Mouse (Mus musculus) gastrocnemius, adult 2 months (tissue): ENCODE measurements around the gene Tmprss11f. TPM values are rescaled to one million over a fixed set of nuclear protein-coding genes. Genes with fewer than 3 reads are reported as not detected.
"Not testable (repeated sequence)": the region's sequence is repeated elsewhere in the genome, so short reads cannot be mapped to it uniquely, and the experiment has no call there.

Source experiments
- DNase-seq: peaks from one replicate; pipeline ENCODE4 v3.0.0; 2022
- H3K27ac ChIP-seq: fragments of 200-600 bp; 2 replicates; pipeline ENCODE4 v1.8.1; 2022; ENCODE audit warnings: mild to moderate bottlenecking
- H3K4me3 ChIP-seq: fragments of 200-600 bp; 2 replicates; pipeline ENCODE4 v1.8.1; 2022; ENCODE audit warnings: mild to moderate bottlenecking, moderate library complexity
- CTCF ChIP-seq: fragments of 200-600 bp; IDR thresholded peaks from 2 replicates; pipeline ENCODE4 v1.8.1; 2022; ENCODE audit warnings: antibody characterized with exemption, mild to moderate bottlenecking, moderate library complexity
- intact Hi-C: fragments of 180-260 bp; cut with DNase I; formaldehyde crosslinking; loops from one replicate; pipeline ENCODE4 v1.15.1; 2025
- long read RNA-seq, 2 experiments: library from polyadenylated mRNA; stranded (forward); transcript quantifications; one replicate each; pipeline ENCODE4 v2.0.0; 2021
- total RNA-seq, 2 experiments: library from RNA; stranded (reverse); gene quantifications; 2 replicates each; pipeline ENCODE4 v1.2.3; 2021

The Tmprss11f gene
- total RNA-seq, result not detected
- long read RNA-seq, experiment 1, result 0 reads
- long read RNA-seq, experiment 2, result 0 reads

DNA sequence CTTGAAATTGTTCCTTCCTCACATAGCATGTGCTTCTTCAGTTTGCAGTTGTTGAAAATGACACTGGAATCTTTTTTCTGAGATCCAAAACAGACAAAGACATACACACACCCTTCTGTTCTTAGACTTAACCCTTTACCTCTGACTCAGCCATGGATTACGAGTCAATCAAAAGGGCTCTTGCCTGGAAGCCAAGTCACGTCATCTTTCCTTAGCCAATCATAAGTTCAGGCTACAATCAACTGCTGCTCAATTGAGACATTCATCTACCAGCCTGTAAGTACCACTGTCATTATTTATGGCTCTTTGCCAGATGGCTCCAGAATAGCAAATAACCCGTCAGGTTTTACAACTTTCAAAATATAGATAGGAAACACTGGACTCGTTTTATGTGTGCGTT is at the start of gene Tmprss11f:
Tmprss11f (minus strand) TSS at position 101 of the 400 bp plus-strand sequence.
- DNase-seq, result no peak
- intact Hi-C loops, result no loop called here
- TF ChIP-seq CTCF, result no peak
- Histone ChIP-seq H3K4me3 (no peak within 1 kb of the TSS), H3K27ac (no peak within 1 kb of the TSS)

DNA sequence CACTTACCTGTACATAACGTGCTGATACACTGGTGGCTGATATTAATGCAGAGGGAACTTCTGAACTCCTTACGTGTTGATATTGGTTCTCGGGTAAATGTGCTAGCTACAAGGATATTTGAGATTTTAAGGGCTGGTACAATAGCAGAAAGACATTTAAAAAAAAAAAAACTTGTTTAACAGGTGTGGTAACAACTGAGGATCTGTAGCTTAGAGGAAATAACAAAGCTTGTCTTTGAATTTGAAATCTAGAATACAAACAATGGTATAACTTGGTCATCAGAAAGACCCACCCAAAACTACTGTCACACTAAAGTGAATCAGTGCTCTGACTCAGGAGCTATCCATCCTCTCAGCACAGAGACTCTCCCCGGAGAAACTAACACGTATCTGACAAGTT is 44.0 kb upstream of the Tmprss11f start, which contains the start of gene Tmprss11b:
Tmprss11b (minus strand) TSS at position 101 of the 400 bp plus-strand sequence.
- intact Hi-C loops, result no loop called here
- no peak for TF ChIP-seq CTCF
- DNase-seq, result no peak
- Histone ChIP-seq H3K4me3 (no peak within 1 kb of the TSS), H3K27ac (no peak within 1 kb of the TSS)

DNA sequence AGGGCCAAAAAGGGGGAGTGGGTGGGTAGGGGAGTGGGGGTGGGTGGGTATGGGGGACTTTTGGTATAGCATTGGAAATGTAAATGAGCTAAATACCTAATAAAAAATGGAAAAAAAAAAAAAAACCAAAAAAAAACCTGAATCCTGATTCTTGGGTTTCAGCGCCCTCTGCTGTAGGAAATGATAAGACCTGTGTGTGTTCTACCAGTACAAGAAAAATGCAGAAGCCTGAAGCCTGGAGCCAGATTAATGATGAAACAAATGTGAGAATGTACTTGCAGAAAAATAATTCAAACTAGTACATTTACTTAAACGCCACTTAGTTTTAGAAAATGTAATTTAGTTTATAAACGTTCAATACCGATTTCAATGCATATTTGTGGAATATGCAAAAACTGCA is 17.0 kb upstream of the Tmprss11f start:
- TF ChIP-seq CTCF, result peak; percentile 26; the same call in 1 of the 2 replicates
- intact Hi-C loops, H3K27ac ChIP-seq, H3K4me3 ChIP-seq, DNase-seq: not testable (repeated sequence)

DNA sequence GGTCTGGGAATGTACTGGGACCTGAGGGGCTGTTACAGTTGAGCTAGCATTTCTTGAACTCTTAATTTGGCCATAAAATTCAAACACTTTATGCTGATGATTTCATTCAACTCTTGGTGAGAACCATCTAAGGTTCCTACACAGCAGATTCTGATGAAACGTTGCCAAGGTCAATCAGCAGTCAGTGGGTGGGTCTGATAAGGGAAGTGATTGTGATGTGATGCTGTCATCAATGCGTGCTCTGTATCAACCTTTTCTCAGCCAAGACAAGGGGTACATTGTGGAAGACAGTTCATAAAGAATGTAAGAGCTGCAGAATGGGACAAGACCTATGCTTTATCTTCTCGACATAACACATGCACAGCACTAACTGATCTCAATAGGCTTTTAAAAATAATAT is 8.6 kb upstream of the Tmprss11f start:
- Histone ChIP-seq H3K27ac (no peak overlapping the region), H3K4me3 (no peak overlapping the region)
- intact Hi-C loops, result no loop called here
- TF ChIP-seq CTCF, result no peak
- DNase-seq, result no peak

DNA sequence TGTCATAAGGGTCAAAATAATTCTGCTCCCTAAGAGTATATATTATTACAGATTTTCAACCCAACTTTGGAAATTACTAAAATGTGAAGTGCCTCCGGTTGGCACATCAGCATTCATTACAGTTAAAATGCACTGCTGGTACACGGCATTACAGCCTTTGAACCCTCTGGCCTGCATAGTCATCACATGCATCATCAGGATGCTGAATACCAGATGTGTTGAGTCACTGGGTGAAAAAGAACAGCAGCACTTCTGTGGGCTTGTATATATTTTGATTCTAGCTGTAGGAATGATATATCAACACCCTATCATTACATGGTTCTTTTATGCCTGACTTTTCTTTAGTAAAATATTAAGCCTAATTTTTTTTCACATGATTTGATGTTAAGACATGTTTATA is 1.5 kb downstream of the Tmprss11f start:
- Histone ChIP-seq H3K4me3 (no peak overlapping the region), H3K27ac (no peak overlapping the region)
- DNase-seq, result no peak
- intact Hi-C loops, result no loop called here
- no peak for TF ChIP-seq CTCF

DNA sequence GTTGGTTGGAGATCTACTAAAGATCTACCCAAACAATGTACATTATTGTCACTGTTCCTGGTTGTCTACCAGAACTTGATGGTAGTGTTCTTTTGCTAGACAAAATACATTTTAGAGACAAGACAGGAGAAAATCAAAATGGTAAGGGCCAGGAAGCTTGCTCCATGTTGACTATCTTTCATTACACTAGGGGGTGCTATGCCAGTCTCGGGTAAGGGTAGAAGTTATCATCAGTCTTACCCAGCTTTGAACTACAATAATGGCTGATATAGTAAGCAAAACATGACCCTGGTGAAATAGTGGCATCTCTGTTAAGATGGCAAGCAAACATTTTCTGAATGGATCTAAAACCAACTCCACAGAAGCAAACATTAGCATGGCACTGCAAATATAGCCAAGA is 10.4 kb downstream of the Tmprss11f start:
- Histone ChIP-seq H3K27ac (no peak overlapping the region), H3K4me3 (no peak overlapping the region)
- no peak for DNase-seq
- intact Hi-C loops, result no loop called here
- TF ChIP-seq CTCF, result no peak

DNA sequence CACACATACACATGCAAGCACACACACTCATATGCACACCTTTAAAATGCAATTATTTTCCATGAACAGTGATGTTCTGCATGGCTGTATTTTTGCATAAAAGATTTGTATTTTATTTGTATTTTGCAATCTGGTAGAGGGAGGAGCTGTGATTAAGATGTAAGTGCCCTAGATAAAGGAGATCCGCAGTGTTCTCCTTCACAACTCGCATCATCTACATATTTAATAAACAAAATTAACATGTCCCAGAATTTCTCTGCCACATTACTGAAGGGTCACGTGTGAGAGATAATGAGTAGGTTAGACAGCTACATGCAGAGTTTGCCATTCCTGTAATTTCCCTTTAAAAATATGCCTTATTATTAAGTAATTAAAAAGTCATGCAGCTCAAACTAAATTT is 46.3 kb downstream of the Tmprss11f start:
- Histone ChIP-seq H3K27ac (no peak overlapping the region), H3K4me3 (no peak overlapping the region)
- no peak for DNase-seq
- TF ChIP-seq CTCF, result no peak
- intact Hi-C loops, result no loop called here

DNA sequence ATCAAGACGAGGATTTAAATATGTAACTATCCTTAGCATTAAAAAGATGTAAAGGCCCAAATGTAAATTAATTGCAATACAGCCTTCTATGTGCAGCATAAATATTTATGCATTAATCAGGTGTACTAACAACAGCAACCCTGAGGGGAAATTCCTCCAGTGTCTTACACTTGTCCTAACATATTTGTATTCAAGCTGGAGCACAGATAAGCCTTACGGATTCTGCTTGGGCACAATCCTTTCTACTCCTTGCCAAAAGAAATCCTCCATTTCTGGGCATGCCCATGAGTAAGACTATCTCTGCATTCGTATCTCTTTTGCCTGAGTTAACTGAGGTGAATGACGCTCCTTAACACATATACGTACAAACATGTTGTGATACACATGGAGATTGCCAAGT is 49.6 kb downstream of the Tmprss11f start:
- no peak for TF ChIP-seq CTCF
- Histone ChIP-seq H3K27ac (no peak overlapping the region), H3K4me3 (no peak overlapping the region)
- intact Hi-C loops, result no loop called here
- DNase-seq, result no peak

DNA sequence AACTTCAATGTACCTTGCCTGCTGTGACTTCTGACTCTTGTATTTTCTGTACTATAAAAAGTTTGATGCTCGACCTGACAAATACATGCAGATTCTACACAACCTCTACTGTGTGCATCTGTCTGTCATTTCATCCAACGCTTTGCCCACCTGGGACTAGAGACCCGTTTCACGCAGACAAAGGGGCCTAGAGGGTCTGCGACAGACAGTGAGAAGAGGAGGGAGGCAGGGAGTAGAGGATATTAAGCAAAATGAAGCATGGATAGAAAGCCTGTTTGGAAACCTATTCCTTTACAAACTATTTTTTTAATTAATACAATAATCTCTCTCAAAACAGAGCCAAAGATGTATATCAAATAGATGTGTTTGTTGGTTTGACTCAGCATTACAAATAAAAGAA is 50.2 kb downstream of the Tmprss11f start:
- H3K27ac ChIP-seq, result no peak overlapping the region
- no peak for DNase-seq
- no peak overlapping the region for H3K4me3 ChIP-seq
- TF ChIP-seq CTCF, result no peak
- intact Hi-C loops, result no loop called here

DNA sequence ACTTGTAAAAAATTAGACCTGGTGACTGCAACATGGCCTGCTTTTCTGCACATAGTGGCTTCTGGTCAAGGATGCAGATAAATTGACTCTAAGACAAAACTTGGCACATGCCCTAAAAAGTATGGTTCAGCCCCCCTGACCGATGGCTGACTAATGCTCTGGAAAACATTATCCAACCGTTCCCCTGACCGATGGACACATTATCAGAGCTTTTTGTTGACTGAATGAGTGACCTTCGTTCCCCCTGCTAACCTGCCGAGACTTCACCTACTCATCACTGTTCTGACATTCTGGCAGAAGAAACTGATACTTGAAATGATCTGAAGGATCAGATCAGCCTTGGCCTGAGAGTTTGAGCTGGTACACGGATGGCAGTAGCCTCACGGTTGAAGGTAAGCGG is 53.5 kb downstream of the Tmprss11f start:
- H3K4me3 ChIP-seq, DNase-seq, intact Hi-C loops, H3K27ac ChIP-seq: not testable (repeated sequence)

DNA sequence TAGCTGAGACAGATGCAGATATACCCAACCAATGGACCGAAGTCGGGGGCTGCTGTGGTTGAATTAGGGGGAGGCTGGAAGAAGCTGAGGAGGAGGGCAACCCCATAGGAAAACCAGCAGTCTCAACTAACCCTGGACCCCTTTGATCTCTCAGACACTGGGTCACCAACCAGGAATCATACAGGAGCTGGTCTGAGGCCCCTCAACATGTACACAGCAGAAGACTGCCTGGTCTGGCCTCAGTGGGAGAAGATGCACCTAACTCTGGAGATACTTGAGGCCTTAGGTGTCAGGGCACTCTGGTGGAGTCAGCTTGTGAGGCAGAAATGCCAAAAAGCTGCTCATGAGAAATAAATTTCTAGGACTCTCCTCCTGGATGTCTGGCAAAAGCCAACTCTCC is 85.5 kb downstream of the Tmprss11f start:
- no peak overlapping the region for H3K27ac ChIP-seq
- no peak overlapping the region for H3K4me3 ChIP-seq
- TF ChIP-seq CTCF, result no peak
- DNase-seq, result no peak
- intact Hi-C loops, result no loop called here

DNA sequence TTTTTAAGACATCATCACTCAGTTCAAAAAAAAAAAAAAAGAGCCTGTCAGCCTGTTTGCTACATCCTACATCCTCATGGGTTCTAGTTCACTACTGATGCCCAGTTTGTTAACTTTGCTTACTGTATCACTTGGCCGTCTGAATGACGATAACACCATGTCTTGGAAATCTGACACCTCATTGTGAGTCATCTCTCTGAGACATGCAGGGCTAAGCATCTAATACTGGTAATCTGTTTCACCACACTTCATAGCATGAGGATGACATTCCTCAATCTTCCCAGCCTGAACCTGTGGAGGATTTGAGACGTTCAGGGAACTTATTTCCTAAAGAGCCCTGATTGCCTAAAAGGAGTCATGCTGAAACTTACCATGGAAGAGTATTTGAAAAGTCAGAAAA is 91.6 kb downstream of the Tmprss11f start:
- intact Hi-C loops, result no loop called here
- H3K27ac ChIP-seq, result no peak overlapping the region
- no peak for TF ChIP-seq CTCF
- H3K4me3 ChIP-seq, result no peak overlapping the region
- DNase-seq, result no peak

DNA sequence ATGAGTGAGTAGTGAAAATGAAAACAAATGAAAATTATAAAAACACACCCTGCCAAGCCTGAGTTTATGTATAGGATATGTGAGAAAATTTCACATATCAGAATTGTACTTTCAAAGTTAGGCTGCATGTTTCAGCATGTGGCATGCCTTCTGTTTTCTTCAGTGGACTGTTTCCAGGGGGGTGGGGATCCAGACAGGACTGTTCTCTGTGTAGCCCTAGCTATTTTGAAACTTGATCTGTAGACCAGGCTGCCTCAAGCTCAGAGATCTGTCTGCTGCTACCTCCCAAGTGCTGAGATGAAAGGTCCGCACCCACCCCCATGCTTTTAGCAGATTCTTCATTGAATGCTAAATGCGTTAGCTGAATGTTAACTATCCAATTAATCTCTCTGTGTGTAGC is 103.5 kb downstream of the Tmprss11f start:
- no peak for TF ChIP-seq CTCF
- Histone ChIP-seq H3K4me3 (no peak overlapping the region), H3K27ac (no peak overlapping the region)
- no peak for DNase-seq
- intact Hi-C loops, result no loop called here

DNA sequence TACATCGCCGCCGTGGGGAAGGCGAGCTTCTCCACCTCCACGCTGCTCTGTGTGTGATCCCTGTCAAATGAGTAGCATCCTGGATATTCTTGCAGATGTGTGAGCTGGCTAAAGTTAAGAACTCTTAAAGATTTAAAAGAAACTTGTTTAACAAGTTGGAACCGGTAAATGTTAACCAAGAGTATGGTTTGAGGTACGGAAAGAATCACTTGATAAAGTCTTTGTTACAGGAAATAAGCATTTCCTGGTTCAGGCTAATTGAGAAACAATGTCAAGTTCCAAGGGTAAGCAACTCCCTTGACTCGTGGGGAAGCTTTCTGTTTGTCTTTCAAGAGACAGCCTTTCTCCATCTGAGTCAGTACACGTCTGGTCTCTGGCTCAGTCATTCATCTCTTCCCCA is 113.7 kb downstream of the Tmprss11f start, which contains the start of gene Tmprss11g:
Tmprss11g (minus strand) TSS at position 101 of the 400 bp plus-strand sequence.
- no peak for DNase-seq
- Histone ChIP-seq H3K27ac (no peak within 1 kb of the TSS), H3K4me3 (no peak within 1 kb of the TSS)
- no peak for TF ChIP-seq CTCF
- intact Hi-C loops, result no loop called here

DNA sequence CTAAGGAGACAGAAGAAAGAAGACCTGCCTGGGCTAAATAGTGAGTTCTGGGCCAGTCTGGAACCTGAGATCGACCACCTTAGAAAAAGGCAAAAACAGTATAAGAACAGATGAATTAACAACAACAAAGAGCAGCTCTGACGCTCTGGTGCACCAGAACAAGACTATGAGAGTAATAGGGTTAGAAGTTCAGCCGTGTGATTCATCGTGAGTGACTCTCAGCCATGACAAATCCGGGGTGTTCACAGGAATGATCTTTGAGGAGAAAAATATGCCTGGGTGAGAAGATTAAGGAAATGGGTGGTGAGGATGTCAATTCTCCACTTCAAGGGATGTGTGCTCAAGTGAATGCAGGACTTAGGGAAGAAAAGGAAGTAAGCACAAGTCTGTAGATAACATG is 120.7 kb downstream of the Tmprss11f start:
- no peak for TF ChIP-seq CTCF

More for the DNA sequence above, 120.7 kb downstream of the Tmprss11f start:
- no peak overlapping the region for H3K27ac ChIP-seq
- no peak overlapping the region for H3K4me3 ChIP-seq
- intact Hi-C loops, result no loop called here
- DNase-seq, result no peak
